Comparison of ENCODE assay signal across 9 mouse cellular contexts in genomic region chr15:81264392-81265095, GRCm38 (mm10). TPM values are rescaled to one million over a fixed set of nuclear protein-coding genes. Genes with fewer than 3 reads are reported as not detected.
DNase-seq lines count a peak whose midpoint lies in the region; ATAC-seq and TF ChIP-seq lines count a peak whose summit lies in the region.
"Had no signal": no experiment of that assay in that cellular context is flagged by ENCODE, and none has a peak within 500 bp of the region (broad histone marks: within the 10 kb centered on the region; RNA-seq: fewer than 3 reads in every experiment).

No protein-coding gene starts in this region.

- WGBS in hindbrain, embryonic 11.5 days = 48% methylated on average over 16 of the region's 16 CpGs
- 49% methylated on average over 16 of the region's 16 CpGs for WGBS in hindbrain, embryonic 10.5 days
- WGBS in kidney, adult 2 months = 44% methylated on average over 16 of the region's 16 CpGs

- H3K9ac ChIP-seq in hindbrain, embryonic 11.5 days (ENCODE audit: low read depth, low read length) = 0 out of 2 replicates have a peak overlapping the region, but pooled peaks have one; percentile 27

- H3K4me1 ChIP-seq in hindbrain, embryonic 11.5 days (replicated peaks; ENCODE audit: control insufficient read depth, insufficient read depth, low read length) = no peaks in the 10 kb centered on the region
- 0 out of 2 replicates have a peak, but pooled peaks cover 7% of the 10 kb centered on the region for H3K4me1 ChIP-seq in hindbrain, embryonic 10.5 days (replicated peaks)
- H3K4me1 ChIP-seq in kidney, adult 2 months (ENCODE audit: control insufficient read depth, insufficient read depth, low read length) = no peaks in the 10 kb centered on the region

- DNase-seq in hindbrain, embryonic 11.5 days (ENCODE audit: low spot score) = no peak
- DNase-seq in hindbrain, embryonic 10.5 days (ENCODE audit: low spot score) = no peak
- peak; percentile 80 for DNase-seq in adipocyte (ENCODE audit: low spot score)
- peak; percentile 64 to 78 for DNase-seq in gastrocnemius, postnatal 36 days
- peak; percentile 54 to 57 for DNase-seq in left cerebral cortex, adult 2 months (ENCODE audit: extremely low spot score in 1 of 2, low spot score in 2 of 2)
- DNase-seq in right cerebral cortex, postnatal 10 days (ENCODE audit: low spot score in 2 of 2) = peak; percentile 54 to 65
- DNase-seq in thymus, postnatal 0 days (ENCODE audit: low spot score) = no peak
- no peak for DNase-seq in kidney, adult 2 months

- H3K4me2 ChIP-seq in hindbrain, embryonic 11.5 days (replicated peaks; ENCODE audit: low read depth, low read length) = no peak overlapping the region

- H3K36me3 ChIP-seq in hindbrain, embryonic 11.5 days (ENCODE audit: control insufficient read depth, insufficient read depth, low read length) = no peaks in the 10 kb centered on the region
- H3K36me3 ChIP-seq in hindbrain, embryonic 10.5 days = no peaks in the 10 kb centered on the region
- no peaks in the 10 kb centered on the region for H3K36me3 ChIP-seq in kidney, adult 2 months (ENCODE audit: control insufficient read depth, insufficient read depth, low read length)

- H3K4me3 ChIP-seq in hindbrain, embryonic 11.5 days (ENCODE audit: low read depth, low read length) = no peak overlapping the region
- no peak overlapping the region for H3K4me3 ChIP-seq in hindbrain, embryonic 10.5 days
- no peak overlapping the region for H3K4me3 ChIP-seq in left cerebral cortex, adult 2 months
- no peak overlapping the region for H3K4me3 ChIP-seq in kidney, adult 2 months (ENCODE audit: insufficient read depth, low read depth, low read length)
- H3K4me3 ChIP-seq: erythroblast, embryonic 14.5 days had no signal

- H3K9me3 ChIP-seq in hindbrain, embryonic 11.5 days (ENCODE audit: control insufficient read depth, low read length) = no peaks in the 10 kb centered on the region
- peaks cover 6% of the 10 kb centered on the region; the same call in 1 of the 2 replicates for H3K9me3 ChIP-seq in hindbrain, embryonic 10.5 days

- TF ChIP-seq POLR2A in kidney, adult 2 months (IDR thresholded peaks at IDR 0.05; ENCODE audit: low read depth, low read length) = no peak

- no peak; the same call in 1 of the 2 replicates for TF ChIP-seq CTCF in left cerebral cortex, adult 2 months (IDR thresholded peaks at IDR 0.05)
- TF ChIP-seq CTCF in kidney, adult 2 months (conservative IDR thresholded peaks at IDR 0.05; ENCODE audit: insufficient read depth, insufficient read length, low read depth, low read length) = no peak

- H3K27ac ChIP-seq in hindbrain, embryonic 11.5 days (ENCODE audit: low read depth, low read length) = no peak overlapping the region
- H3K27ac ChIP-seq in hindbrain, embryonic 10.5 days = no peak overlapping the region
- H3K27ac ChIP-seq in left cerebral cortex, adult 2 months = peak overlapping the region; percentile 72
- H3K27ac ChIP-seq in kidney, adult 2 months (ENCODE audit: insufficient read depth, low read depth, low read length) = no peak overlapping the region

- H3K27me3 ChIP-seq in hindbrain, embryonic 11.5 days (ENCODE audit: control insufficient read depth, insufficient read depth, low read length) = no peaks in the 10 kb centered on the region
- H3K27me3 ChIP-seq in hindbrain, embryonic 10.5 days (ENCODE audit: insufficient read depth, poor library complexity, severe bottlenecking) = no peaks in the 10 kb centered on the region
- H3K27me3 ChIP-seq in kidney, adult 2 months (replicated peaks; ENCODE audit: control insufficient read depth, insufficient read depth, low read length) = no peaks in the 10 kb centered on the region

- no peak for ATAC-seq in hindbrain, embryonic 11.5 days (ENCODE audit: low FRiP score)

- intact Hi-C loops in gastrocnemius, postnatal 36 days (cut with DNase I) = no loop called here
- intact Hi-C loops in left cerebral cortex, adult 2 months (cut with DNase I) = no loop called here

RNA-seq across cellular contexts. Expression of gene Mchr1, which starts 29.2 kb away (rescaled TPM):
- 0.09 and 0.59 TPM in 2 replicates for polyA plus RNA-seq in hindbrain, embryonic 11.5 days (2014; fragmentation: Nextera tagmentation; extraction: Ambion mirVana)
- polyA plus RNA-seq in hindbrain, embryonic 10.5 days (2016; fragmentation: Nextera tagmentation; extraction: Ambion mirVana) = 0.14 and 0.22 TPM in 2 replicates
- 1 to 10 TPM; 1.4 to 2.4 TPM for total RNA-seq in gastrocnemius, postnatal 36 days (2021)
- 10 to 100 TPM; 23.6 to 27.5 TPM for total RNA-seq in left cerebral cortex, adult 2 months (2021)
- 0.10 and 0.26 TPM in 2 replicates for polyA plus RNA-seq in thymus, postnatal 0 days (2015; fragmentation: Nextera tagmentation; extraction: Ambion mirVana)
- polyA plus RNA-seq in kidney, adult 2 months (2012; rRNA removed) = 2.1 and 2.3 TPM in 2 replicates
- polyA plus RNA-seq: erythroblast, embryonic 14.5 days had no signal

Comparison
In these comparisons a context has a peak if more than half of its experiments do, and no peak if none do; other contexts are left out.
1. DNase-seq: peak in adipocyte (single experiment), gastrocnemius, postnatal 36 days (2 of 2), left cerebral cortex, adult 2 months (2 of 2) and right cerebral cortex, postnatal 10 days (2 of 2); none in hindbrain, embryonic 11.5 days (single experiment), hindbrain, embryonic 10.5 days (single experiment), thymus, postnatal 0 days (single experiment) and kidney, adult 2 months (single experiment).